Mouse (Mus musculus): Measurements from ENCODE around the gene Gm10663. TPM values are rescaled to one million over a fixed set of nuclear protein-coding genes. Genes with fewer than 3 reads are reported as not detected.

The Gm10663 gene
- polyA plus RNA-seq (2012), result not detected in 2 replicates

- H3K36me3 ChIP-seq (ENCODE audit: control insufficient read depth), result no peaks in the 10 kb centered on the region
- peaks cover 2% of the 10 kb centered on the region; the same call in 1 of the 2 replicates for H3K9me3 ChIP-seq (ENCODE audit: control insufficient read depth, low read length)
- H3K27me3 ChIP-seq (ENCODE audit: control insufficient read depth), result no peaks in the 10 kb centered on the region
- no peaks in the 10 kb centered on the region for H3K4me1 ChIP-seq (ENCODE audit: control insufficient read depth)
- no peak for TF ChIP-seq GATA1 (IDR thresholded peaks at IDR 0.05; ENCODE audit: low read length)
- TF ChIP-seq TAL1 (IDR thresholded peaks at IDR 0.05; ENCODE audit: low read length), result no peak
- H3K4me3 ChIP-seq (replicated peaks), result no peak within 1 kb of the TSS
Observed at GRCm38 (mm10) chr8:65074733-65075132, at the start of gene Gm10663. Gm10663 (plus strand) TSS chr8:65075033.

- Histone ChIP-seq H3K4me1 (ENCODE audit: control insufficient read depth) (no peaks in the 10 kb centered on the region), H3K4me3 (replicated peaks) (no peak overlapping the region), H3K9me3 (ENCODE audit: control insufficient read depth, low read length) (no peaks in the 10 kb centered on the region), H3K27me3 (ENCODE audit: control insufficient read depth) (no peaks in the 10 kb centered on the region), H3K36me3 (ENCODE audit: control insufficient read depth) (no peaks in the 10 kb centered on the region)
- TF ChIP-seq GATA1 (IDR thresholded peaks at IDR 0.05; ENCODE audit: low read length) (no peak), TAL1 (IDR thresholded peaks at IDR 0.05; ENCODE audit: low read length) (no peak)
Observed at GRCm38 (mm10) chr8:65028959-65029686, 45.7 kb upstream of the Gm10663 start.

GRCm38 (mm10) chr8:65029776-65030175, 45.1 kb upstream of the Gm10663 start:
- Histone ChIP-seq H3K27me3 (ENCODE audit: control insufficient read depth) (no peaks in the 10 kb centered on the region), H3K9me3 (ENCODE audit: control insufficient read depth, low read length) (no peaks in the 10 kb centered on the region), H3K4me3 (replicated peaks) (no peak overlapping the region), H3K36me3 (ENCODE audit: control insufficient read depth) (no peaks in the 10 kb centered on the region), H3K4me1 (ENCODE audit: control insufficient read depth) (no peaks in the 10 kb centered on the region)
- TF ChIP-seq GATA1 (IDR thresholded peaks at IDR 0.05; ENCODE audit: low read length), result no peak
- TF ChIP-seq TAL1 (IDR thresholded peaks at IDR 0.05; ENCODE audit: low read length), result no peak

- H3K4me1 ChIP-seq (ENCODE audit: control insufficient read depth), result no peaks in the 10 kb centered on the region
- no peaks in the 10 kb centered on the region for H3K36me3 ChIP-seq (ENCODE audit: control insufficient read depth)
- H3K27me3 ChIP-seq (ENCODE audit: control insufficient read depth), result peaks cover 2% of the 10 kb centered on the region; the same call in 1 of the 2 replicates
- H3K9me3 ChIP-seq (ENCODE audit: control insufficient read depth, low read length), result no peaks in the 10 kb centered on the region
- H3K4me3 ChIP-seq (replicated peaks), result no peak overlapping the region
- TF ChIP-seq TAL1 (IDR thresholded peaks at IDR 0.05; ENCODE audit: low read length) (no peak), GATA1 (IDR thresholded peaks at IDR 0.05; ENCODE audit: low read length) (no peak)
Observed at GRCm38 (mm10) chr8:65030735-65031485, 43.9 kb upstream of the Gm10663 start.

GRCm38 (mm10) chr8:65032107-65032506, 42.7 kb upstream of the Gm10663 start:
- Histone ChIP-seq H3K9me3 (ENCODE audit: control insufficient read depth, low read length) (no peaks in the 10 kb centered on the region), H3K27me3 (ENCODE audit: control insufficient read depth) (peaks cover 4% of the 10 kb centered on the region), H3K4me1 (ENCODE audit: control insufficient read depth) (no peaks in the 10 kb centered on the region), H3K36me3 (ENCODE audit: control insufficient read depth) (no peaks in the 10 kb centered on the region), H3K4me3 (replicated peaks) (no peak overlapping the region)
- TF ChIP-seq GATA1 (IDR thresholded peaks at IDR 0.05; ENCODE audit: low read length), result no peak
- no peak for TF ChIP-seq TAL1 (IDR thresholded peaks at IDR 0.05; ENCODE audit: low read length)

GRCm38 (mm10) chr8:65033056-65033455, 41.8 kb upstream of the Gm10663 start:
- TF ChIP-seq TAL1 (IDR thresholded peaks at IDR 0.05; ENCODE audit: low read length) (no peak), GATA1 (IDR thresholded peaks at IDR 0.05; ENCODE audit: low read length) (no peak)
- no peaks in the 10 kb centered on the region for H3K36me3 ChIP-seq (ENCODE audit: control insufficient read depth)
- H3K27me3 ChIP-seq (ENCODE audit: control insufficient read depth), result peaks cover 7% of the 10 kb centered on the region
- H3K9me3 ChIP-seq (ENCODE audit: control insufficient read depth, low read length), result no peaks in the 10 kb centered on the region
- no peak overlapping the region for H3K4me3 ChIP-seq (replicated peaks)
- no peaks in the 10 kb centered on the region for H3K4me1 ChIP-seq (ENCODE audit: control insufficient read depth)

GRCm38 (mm10) chr8:65034136-65034535, 40.7 kb upstream of the Gm10663 start:
- H3K4me1 ChIP-seq (ENCODE audit: control insufficient read depth), result no peaks in the 10 kb centered on the region
- no peak overlapping the region for H3K4me3 ChIP-seq (replicated peaks)
- no peaks in the 10 kb centered on the region for H3K9me3 ChIP-seq (ENCODE audit: control insufficient read depth, low read length)
- H3K36me3 ChIP-seq (ENCODE audit: control insufficient read depth), result no peaks in the 10 kb centered on the region
- TF ChIP-seq GATA1 (IDR thresholded peaks at IDR 0.05; ENCODE audit: low read length) (no peak), TAL1 (IDR thresholded peaks at IDR 0.05; ENCODE audit: low read length) (no peak)
- peaks cover 7% of the 10 kb centered on the region for H3K27me3 ChIP-seq (ENCODE audit: control insufficient read depth)

GRCm38 (mm10) chr8:65037117-65037533, 37.7 kb upstream of the Gm10663 start, which contains the start of gene Apela:
Apela (minus strand) TSS chr8:65037336.
- H3K36me3 ChIP-seq (ENCODE audit: control insufficient read depth), result no peaks in the 10 kb centered on the region
- no peaks in the 10 kb centered on the region for H3K9me3 ChIP-seq (ENCODE audit: control insufficient read depth, low read length)
- H3K27me3 ChIP-seq (ENCODE audit: control insufficient read depth), result peaks cover 7% of the 10 kb centered on the region
- no peaks in the 10 kb centered on the region for H3K4me1 ChIP-seq (ENCODE audit: control insufficient read depth)
- no peak for TF ChIP-seq TAL1 (IDR thresholded peaks at IDR 0.05; ENCODE audit: low read length)
- no peak for TF ChIP-seq GATA1 (IDR thresholded peaks at IDR 0.05; ENCODE audit: low read length)
- no peak within 1 kb of the TSS for H3K4me3 ChIP-seq (replicated peaks)

- H3K36me3 ChIP-seq (ENCODE audit: control insufficient read depth), result no peaks in the 10 kb centered on the region
- H3K27me3 ChIP-seq (ENCODE audit: control insufficient read depth), result no peaks in the 10 kb centered on the region
- H3K4me1 ChIP-seq (ENCODE audit: control insufficient read depth), result no peaks in the 10 kb centered on the region
- H3K9me3 ChIP-seq (ENCODE audit: control insufficient read depth, low read length), result no peaks in the 10 kb centered on the region
- no peak overlapping the region for H3K4me3 ChIP-seq (replicated peaks)
- TF ChIP-seq TAL1 (IDR thresholded peaks at IDR 0.05; ENCODE audit: low read length) (no peak), GATA1 (IDR thresholded peaks at IDR 0.05; ENCODE audit: low read length) (no peak)
Observed at GRCm38 (mm10) chr8:65046565-65046964, 28.3 kb upstream of the Gm10663 start.
